Mouse (Mus musculus) lung, postnatal 0 days (tissue): Measurements from ENCODE around the gene Supt16.

Experiments
- CTCF ChIP-seq: IDR thresholded peaks from 2 replicates; pipeline ENCODE4 v1.5.1; 2016; ENCODE audit warnings: antibody characterized with exemption, mild to moderate bottlenecking
- EP300 ChIP-seq: IDR thresholded peaks from 2 replicates; pipeline ENCODE4 v1.6.1; 2016; ENCODE audit warnings: antibody characterized with exemption, mild to moderate bottlenecking, control low read depth

DNA sequence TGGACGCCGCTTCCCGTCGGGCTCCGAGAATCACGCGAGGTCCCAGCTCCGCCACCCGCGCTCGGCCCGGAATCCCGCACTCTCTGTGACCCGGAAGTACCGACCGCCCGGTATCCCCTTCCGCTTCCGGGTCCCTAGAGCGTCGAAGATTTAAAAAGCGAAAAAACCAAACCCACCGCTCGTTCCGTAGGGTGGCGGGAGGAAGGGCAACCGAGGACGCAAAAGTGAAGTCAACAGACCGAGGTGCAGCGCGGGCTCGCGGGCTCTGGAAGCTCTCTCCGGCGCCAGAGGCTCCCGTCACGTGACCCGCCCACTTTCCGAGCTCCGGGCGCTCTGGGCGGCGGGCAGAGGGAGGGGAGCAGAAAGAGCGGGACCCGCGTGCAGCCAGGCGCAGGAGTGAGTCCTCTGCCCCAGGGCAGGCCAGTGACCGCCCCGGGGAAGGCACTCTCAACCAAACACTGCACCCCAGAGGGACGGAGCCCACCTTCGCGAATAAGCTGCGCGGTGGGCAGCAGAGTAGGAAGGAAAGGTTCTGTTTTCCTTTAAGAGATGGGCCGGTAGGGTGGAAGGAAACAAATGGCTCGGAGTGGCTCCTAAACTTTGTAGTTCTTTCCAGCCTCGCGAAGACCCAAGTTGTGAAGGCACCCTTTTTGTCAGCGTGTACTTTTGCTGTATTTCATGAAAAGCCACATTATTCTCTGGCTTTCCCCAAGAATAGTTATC lies at the start of gene Supt16:
- TF ChIP-seq EP300 (0 out of 2 replicates have a peak, but pooled peaks have one; percentile 16), CTCF (0 out of 2 replicates have a peak, but pooled peaks have one; percentile 7)
